Mouse (Mus musculus): ENCODE data around the gene Dnm3. TPM values are rescaled to one million over a fixed set of nuclear protein-coding genes. Genes with fewer than 3 reads are reported as not detected.
A peak's percentile ranks its signal among the peaks of the same experiment; 100 is the strongest.

Dnm3 gene
- polyA plus RNA-seq, 1 experiment = 1.7 TPM

DNA sequence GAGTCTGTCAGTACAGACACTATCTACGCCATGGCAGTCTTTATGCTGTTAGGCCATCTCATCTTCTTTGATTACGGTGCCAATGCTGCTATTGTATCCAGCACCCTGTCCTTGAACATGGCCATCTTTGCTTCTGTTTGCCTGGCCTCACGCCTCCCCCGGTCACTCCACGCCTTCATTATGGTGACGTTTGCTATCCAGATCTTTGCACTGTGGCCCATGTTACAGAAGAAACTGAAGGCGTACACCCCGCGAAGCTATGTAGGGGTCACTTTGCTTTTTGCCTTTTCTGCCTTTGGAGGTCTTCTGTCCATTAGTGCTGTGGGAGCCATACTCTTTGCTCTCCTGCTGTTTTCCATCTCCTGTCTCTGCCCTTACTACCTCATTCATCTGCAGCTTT is 507.0 kb downstream of the Dnm3 start:
- no peaks in the 10 kb centered on the region for H3K27me3 ChIP-seq (ENCODE audit: control insufficient read depth, insufficient read depth, low read length, poor library complexity, severe bottlenecking)
- TF ChIP-seq EP300 (IDR thresholded peaks at IDR 0.05; ENCODE audit: insufficient read depth, low read depth, low read length) (no peak), CTCF (IDR thresholded peaks at IDR 0.05; ENCODE audit: low read depth, low read length) (no peak), POLR2A (IDR thresholded peaks at IDR 0.05; ENCODE audit: insufficient read depth, low read length) (no peak)
- no peaks in the 10 kb centered on the region for H3K36me3 ChIP-seq (ENCODE audit: control insufficient read depth, insufficient read depth, low read length, poor library complexity, severe bottlenecking)
- no peak overlapping the region for H3K4me3 ChIP-seq (ENCODE audit: low read depth, low read length)
- H3K9ac ChIP-seq (ENCODE audit: low read depth, poor library complexity, severe bottlenecking) = no peak overlapping the region
- H3K4me1 ChIP-seq (ENCODE audit: control insufficient read depth, insufficient read depth, low read length) = no peaks in the 10 kb centered on the region
- no peaks in the 10 kb centered on the region for H3K9me3 ChIP-seq (replicated peaks; ENCODE audit: control insufficient read depth, insufficient read depth, low read length, poor library complexity, severe bottlenecking)
- H3K27ac ChIP-seq (ENCODE audit: insufficient read depth, low read length) = no peak overlapping the region

DNA sequence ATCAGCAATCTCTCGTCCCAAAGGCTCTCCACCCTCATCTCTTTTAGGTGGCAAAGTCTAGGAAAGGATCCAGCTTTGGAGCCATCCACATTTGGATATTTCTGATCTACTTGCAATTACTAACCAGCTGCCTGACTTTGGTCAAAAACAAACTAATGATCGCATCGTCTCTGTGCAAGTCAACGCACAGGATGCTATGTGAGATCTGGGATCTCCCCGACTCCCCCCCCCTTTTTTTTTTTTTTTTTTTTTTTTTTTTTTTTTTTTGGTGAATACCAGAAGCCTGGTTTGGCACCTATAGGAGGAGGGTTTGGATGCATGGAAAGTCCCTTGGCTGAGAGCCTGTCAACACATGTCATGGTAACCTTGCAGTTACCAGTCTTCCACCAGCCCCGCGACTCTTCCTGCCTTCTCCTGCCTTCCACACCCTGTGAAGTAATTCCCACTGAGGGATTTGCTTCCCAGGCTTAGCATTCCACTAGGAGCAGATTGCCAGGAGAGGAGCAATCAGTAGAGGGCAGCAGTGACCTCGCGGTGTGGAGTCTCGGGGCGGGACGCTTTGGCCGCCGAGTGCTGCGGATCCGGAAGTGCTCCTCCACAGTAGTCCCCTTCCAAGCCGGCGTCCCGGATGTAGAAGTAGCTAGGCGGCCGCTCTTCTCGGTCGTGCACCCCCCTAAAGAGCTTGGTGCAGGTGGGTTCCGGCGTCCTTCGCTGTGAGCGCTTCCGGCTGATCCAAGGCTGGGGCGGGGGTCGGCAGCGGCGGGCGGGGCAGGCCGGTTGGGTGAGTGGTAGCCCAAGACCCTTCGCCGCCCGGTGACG is 509.0 kb downstream of the Dnm3 start, which contains the start of gene Pigc:
Gene Pigc (plus strand): TSS at position 598 of the 819 bp plus-strand sequence.
- H3K27ac ChIP-seq (ENCODE audit: insufficient read depth, low read length) = no peak within 1 kb of the TSS; the same call in 1 of the 2 replicates
- peak within 1 kb of the TSS; percentile 90 for H3K9ac ChIP-seq (ENCODE audit: low read depth, poor library complexity, severe bottlenecking)
- H3K27me3 ChIP-seq (ENCODE audit: control insufficient read depth, insufficient read depth, low read length, poor library complexity, severe bottlenecking) = no peaks in the 10 kb centered on the region
- H3K4me3 ChIP-seq (ENCODE audit: low read depth, low read length) = peak within 1 kb of the TSS; percentile 88
- peak; percentile 84 for TF ChIP-seq CTCF (IDR thresholded peaks at IDR 0.05; ENCODE audit: low read depth, low read length)
- TF ChIP-seq EP300 (IDR thresholded peaks at IDR 0.05; ENCODE audit: insufficient read depth, low read depth, low read length) = no peak
- no peaks in the 10 kb centered on the region for H3K36me3 ChIP-seq (ENCODE audit: control insufficient read depth, insufficient read depth, low read length, poor library complexity, severe bottlenecking)
- H3K9me3 ChIP-seq (replicated peaks; ENCODE audit: control insufficient read depth, insufficient read depth, low read length, poor library complexity, severe bottlenecking) = no peaks in the 10 kb centered on the region
- H3K4me1 ChIP-seq (ENCODE audit: control insufficient read depth, insufficient read depth, low read length) = no peaks in the 10 kb centered on the region

GRCm38 (mm10) chr1:161967936-161968335 is 509.9 kb downstream of the Dnm3 start:
- H3K4me3 ChIP-seq (ENCODE audit: low read depth, low read length) = no peak overlapping the region
- H3K4me1 ChIP-seq (ENCODE audit: control insufficient read depth, insufficient read depth, low read length) = no peaks in the 10 kb centered on the region
- no peaks in the 10 kb centered on the region for H3K9me3 ChIP-seq (replicated peaks; ENCODE audit: control insufficient read depth, insufficient read depth, low read length, poor library complexity, severe bottlenecking)
- no peak overlapping the region for H3K9ac ChIP-seq (ENCODE audit: low read depth, poor library complexity, severe bottlenecking)
- H3K27ac ChIP-seq (ENCODE audit: insufficient read depth, low read length) = no peak overlapping the region
- no peaks in the 10 kb centered on the region for H3K36me3 ChIP-seq (ENCODE audit: control insufficient read depth, insufficient read depth, low read length, poor library complexity, severe bottlenecking)
- H3K27me3 ChIP-seq (ENCODE audit: control insufficient read depth, insufficient read depth, low read length, poor library complexity, severe bottlenecking) = no peaks in the 10 kb centered on the region
- TF ChIP-seq CTCF (IDR thresholded peaks at IDR 0.05; ENCODE audit: low read depth, low read length) (no peak), EP300 (IDR thresholded peaks at IDR 0.05; ENCODE audit: insufficient read depth, low read depth, low read length) (no peak), POLR2A (IDR thresholded peaks at IDR 0.05; ENCODE audit: insufficient read depth, low read length) (no peak)

DNA sequence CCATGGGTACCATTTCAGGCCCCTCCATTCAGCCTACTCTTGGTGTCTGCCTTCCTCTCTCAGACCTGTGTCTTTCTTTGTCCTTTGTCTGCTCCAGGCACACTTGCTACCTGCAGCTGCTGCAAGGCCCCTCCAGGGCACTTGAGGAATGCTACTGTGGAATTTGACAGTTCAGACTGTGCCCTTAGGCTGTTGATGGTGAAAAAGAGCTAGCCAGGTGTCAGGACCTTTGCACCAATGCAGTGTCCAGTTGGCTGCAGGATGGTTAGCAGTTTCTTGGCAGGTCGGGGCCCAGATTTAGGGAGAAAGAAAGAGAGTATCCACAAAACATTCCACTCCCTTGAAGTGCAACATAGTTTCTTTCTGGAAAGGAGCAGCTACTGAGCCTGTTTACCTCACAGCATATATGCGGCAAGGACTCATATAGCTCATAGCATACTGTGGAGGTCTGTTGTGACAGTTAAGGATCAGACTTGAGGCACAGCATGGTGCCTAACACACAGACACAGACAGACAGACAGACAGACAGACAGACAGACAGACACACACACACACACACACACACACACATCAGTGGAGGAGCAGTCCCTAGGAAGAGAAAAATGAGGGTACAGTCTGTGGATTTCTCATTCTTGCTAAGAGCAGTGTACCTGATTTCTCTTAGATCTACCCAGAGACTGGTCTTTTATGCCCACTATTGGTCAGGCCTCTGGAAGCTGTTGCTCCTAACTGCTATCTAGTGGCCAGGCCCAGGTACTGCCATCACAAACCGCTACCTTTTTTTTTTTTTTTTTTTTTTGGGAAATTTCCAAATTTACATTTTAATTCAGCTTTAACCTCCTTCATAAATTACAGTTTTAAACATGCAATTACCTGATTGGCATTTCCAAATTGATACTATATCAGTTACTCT is 515.1 kb downstream of the Dnm3 start:
- Histone ChIP-seq H3K9me3 (replicated peaks; ENCODE audit: control insufficient read depth, insufficient read depth, low read length, poor library complexity, severe bottlenecking) (no peaks in the 10 kb centered on the region), H3K36me3 (ENCODE audit: control insufficient read depth, insufficient read depth, low read length, poor library complexity, severe bottlenecking) (no peaks in the 10 kb centered on the region), H3K4me1 (ENCODE audit: control insufficient read depth, insufficient read depth, low read length) (peaks cover 2% of the 10 kb centered on the region), H3K27me3 (ENCODE audit: control insufficient read depth, insufficient read depth, low read length, poor library complexity, severe bottlenecking) (no peaks in the 10 kb centered on the region), H3K4me3 (ENCODE audit: low read depth, low read length) (no peak overlapping the region), H3K27ac (ENCODE audit: insufficient read depth, low read length) (no peak overlapping the region), H3K9ac (ENCODE audit: low read depth, poor library complexity, severe bottlenecking) (no peak overlapping the region)
- no peak for TF ChIP-seq POLR2A (IDR thresholded peaks at IDR 0.05; ENCODE audit: insufficient read depth, low read length)
- TF ChIP-seq EP300 (IDR thresholded peaks at IDR 0.05; ENCODE audit: insufficient read depth, low read depth, low read length) = peak; percentile 64; the same call in 1 of the 2 replicates
- peak; percentile 36 for TF ChIP-seq CTCF (IDR thresholded peaks at IDR 0.05; ENCODE audit: low read depth, low read length)

- Histone ChIP-seq H3K9ac (ENCODE audit: low read depth, poor library complexity, severe bottlenecking) (no peak overlapping the region), H3K9me3 (replicated peaks; ENCODE audit: control insufficient read depth, insufficient read depth, low read length, poor library complexity, severe bottlenecking) (no peaks in the 10 kb centered on the region), H3K36me3 (ENCODE audit: control insufficient read depth, insufficient read depth, low read length, poor library complexity, severe bottlenecking) (no peaks in the 10 kb centered on the region), H3K27ac (ENCODE audit: insufficient read depth, low read length) (no peak overlapping the region), H3K4me1 (ENCODE audit: control insufficient read depth, insufficient read depth, low read length) (peaks cover 2% of the 10 kb centered on the region), H3K4me3 (ENCODE audit: low read depth, low read length) (peak overlapping the region; percentile 72), H3K27me3 (ENCODE audit: control insufficient read depth, insufficient read depth, low read length, poor library complexity, severe bottlenecking) (no peaks in the 10 kb centered on the region)
- TF ChIP-seq CTCF (IDR thresholded peaks at IDR 0.05; ENCODE audit: low read depth, low read length) (no peak), EP300 (IDR thresholded peaks at IDR 0.05; ENCODE audit: insufficient read depth, low read depth, low read length) (no peak), POLR2A (IDR thresholded peaks at IDR 0.05; ENCODE audit: insufficient read depth, low read length) (peak; percentile 19)
Measured at GRCm38 (mm10) chr1:161957964-161958950, 519.6 kb downstream of the Dnm3 start.
